Mouse (Mus musculus): ENCODE data around the gene Scyl2.
A peak's percentile ranks its signal among the peaks of the same experiment; 100 is the strongest.
"Not testable (repeated sequence)": the region's sequence is repeated elsewhere in the genome, so short reads cannot be mapped to it uniquely, and the experiment has no call there.

The Scyl2 gene

DNA sequence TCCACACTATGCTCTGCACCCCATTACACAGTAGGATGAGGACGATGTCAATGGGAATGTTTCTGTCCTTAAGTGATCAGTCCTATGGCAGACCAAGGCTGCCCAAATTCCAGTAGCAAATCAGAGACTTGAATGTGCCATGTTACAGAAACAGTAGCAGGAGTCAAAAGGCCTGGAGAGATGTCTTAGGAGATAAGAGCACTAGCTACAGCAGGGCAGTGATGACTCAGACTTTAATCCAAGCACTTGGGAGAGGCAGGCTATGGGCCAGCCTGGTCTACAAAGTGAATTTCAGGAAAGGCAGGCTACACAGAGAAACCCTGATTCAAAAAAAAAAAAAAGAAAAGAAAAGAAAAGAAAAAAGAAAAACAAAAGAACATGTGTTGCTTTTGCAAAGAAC lies 6.6 kb downstream of the Scyl2 start:
- no peak for DNase-seq (ENCODE audit: low spot score in 2 of 2)

DNA sequence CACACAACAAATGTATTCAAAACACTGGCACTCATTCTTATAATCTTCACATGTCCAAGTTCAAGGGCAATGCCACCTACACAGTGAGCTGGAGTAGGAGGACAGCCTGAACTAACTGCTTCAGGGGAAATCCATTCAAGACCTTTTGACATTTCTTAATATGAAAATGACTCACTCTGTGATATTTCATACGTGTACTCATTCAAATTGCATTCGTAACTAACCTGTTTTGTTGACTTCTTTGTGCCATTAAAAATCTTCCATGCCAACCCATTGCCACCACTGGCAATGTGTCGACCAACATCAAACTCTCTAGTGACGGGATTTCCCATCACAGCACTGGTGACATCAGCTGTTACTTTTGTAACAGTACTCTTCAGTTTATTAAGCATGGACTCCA lies 8.0 kb downstream of the Scyl2 start:
- no peak for DNase-seq (ENCODE audit: low spot score in 2 of 2)

DNA sequence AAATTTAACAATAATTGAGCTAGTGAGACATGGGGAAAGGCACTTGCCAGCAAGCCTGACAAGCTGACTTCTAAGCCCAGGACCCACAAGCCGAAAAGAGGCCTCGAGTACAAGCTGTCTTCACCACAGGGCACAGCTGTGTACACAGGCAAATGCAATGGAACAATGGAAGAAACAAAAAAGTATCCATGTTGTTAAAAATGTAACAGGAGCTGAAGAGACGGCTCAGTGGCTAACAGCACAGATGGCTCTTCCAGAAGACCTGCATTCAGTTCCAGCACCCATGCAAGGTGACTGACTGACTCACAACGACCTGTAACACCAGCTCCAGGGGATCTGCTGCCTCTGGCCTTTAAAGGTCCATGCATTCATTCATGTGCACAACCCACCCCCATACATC lies 9.5 kb downstream of the Scyl2 start:
- DNase-seq (ENCODE audit: low spot score in 2 of 2): no peak

DNA sequence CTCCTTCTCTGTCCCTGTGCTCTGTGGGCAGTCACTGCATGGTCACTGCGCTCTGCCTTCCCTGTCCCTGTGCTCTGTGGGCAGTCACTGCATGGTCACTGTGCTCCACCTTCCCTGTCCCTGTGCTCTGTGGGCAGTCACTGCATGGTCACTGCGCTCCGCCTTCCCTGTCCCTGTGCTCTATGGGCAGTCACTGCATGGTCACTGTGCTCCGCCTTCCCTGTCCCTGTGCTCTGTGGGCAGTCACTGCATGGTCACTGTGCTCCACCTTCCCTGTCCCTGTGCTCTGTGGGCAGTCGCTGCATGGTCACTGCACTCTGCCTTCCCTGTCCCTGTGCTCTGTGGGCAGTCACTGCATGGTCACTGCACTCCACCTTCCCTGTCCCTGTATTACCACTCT lies 15.7 kb downstream of the Scyl2 start:
- not testable (repeated sequence) for DNase-seq (ENCODE audit: low spot score in 2 of 2)

DNA sequence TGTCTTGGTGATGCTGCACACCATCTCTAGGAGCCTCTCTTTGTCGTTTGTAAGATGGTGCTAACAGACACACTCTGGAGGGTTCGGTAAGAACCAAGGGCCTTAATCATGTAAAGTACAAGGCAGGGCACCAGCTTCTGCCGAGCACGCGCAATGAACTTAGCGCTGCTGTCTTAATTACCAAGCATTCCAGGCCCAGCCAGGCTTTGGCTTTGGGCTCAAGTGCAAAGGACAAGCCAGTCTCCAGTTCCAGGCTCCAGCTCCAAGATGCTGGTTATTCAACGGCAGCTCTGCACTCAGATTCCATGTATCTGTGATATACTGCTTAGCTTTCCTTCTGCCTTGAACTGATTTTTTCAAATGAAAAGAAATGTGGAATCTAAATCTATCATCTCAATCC lies 18.5 kb downstream of the Scyl2 start:
- DNase-seq (ENCODE audit: low spot score in 2 of 2): no peak

DNA sequence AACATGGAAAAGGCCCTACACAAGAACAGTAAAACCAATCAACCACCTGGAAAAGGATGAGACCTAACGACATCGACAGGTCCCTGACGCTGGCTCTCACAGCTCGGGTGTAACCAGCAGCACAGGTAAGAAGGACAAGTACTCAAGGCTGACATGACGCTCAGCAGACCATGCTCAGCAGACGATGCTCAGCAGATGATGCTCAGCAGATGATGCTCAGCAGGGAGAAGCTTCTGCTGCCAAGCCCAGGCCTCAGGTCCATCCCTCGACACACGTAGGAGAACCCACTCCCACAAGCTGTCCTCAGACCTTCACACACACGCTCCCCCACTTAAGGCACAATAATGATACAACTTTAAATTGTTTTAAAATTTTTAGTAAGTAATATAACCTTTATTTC lies 20.4 kb downstream of the Scyl2 start:
- DNase-seq (ENCODE audit: low spot score in 2 of 2): no peak

DNA sequence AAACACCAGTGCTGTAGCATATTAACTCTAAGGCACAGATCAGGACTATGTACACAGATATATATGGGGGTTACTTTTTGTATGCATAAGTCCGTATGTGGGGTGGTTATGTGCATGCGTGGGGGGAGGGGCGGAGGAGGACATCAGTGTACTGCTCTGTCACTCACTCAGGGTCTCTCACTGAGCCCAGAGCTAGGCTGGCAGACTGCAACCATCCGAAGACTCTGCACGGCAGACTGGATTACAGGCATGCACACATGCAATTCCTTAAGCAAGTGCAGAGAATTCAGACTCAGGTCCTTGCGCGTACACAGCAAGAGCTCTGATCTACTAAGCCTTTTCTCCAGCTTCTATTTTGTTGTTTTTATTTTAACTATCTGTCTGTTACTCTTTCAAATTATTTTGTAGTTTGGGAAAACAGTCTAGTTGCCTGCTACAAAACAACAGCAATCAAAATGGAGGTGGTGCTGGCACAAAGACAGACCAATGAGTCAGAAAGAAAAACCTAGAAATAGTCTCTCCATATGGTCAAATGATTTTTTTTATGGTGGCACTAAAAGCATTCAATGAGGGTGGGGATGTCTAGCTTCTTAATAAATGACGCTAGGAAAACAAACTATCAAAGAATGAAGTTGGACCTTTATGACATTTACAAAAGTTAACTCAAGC lies 21.0 kb downstream of the Scyl2 start:
- DNase-seq (ENCODE audit: low spot score in 2 of 2): no peak

DNA sequence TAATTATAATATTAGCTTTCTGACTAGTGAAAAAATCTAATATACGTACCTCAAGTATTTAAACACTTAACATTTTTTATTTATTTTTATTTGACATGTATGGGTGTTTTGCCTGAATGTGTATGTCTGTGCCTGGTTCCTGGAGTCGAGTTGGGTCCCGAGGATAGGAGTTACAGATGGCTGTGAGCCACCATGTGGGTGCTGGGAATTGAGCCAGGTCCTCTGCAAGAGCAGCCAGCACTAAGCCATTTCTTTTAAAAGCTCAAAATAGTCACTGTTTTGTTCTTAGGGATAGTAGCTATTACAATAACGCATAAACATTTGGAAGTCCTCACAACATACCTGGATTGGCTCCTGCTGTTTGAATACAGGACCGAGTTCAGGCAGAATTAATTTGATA lies 29.7 kb downstream of the Scyl2 start:
- peak in 1 of 2 experiments; percentile 52 for DNase-seq (ENCODE audit: low spot score in 2 of 2)

DNA sequence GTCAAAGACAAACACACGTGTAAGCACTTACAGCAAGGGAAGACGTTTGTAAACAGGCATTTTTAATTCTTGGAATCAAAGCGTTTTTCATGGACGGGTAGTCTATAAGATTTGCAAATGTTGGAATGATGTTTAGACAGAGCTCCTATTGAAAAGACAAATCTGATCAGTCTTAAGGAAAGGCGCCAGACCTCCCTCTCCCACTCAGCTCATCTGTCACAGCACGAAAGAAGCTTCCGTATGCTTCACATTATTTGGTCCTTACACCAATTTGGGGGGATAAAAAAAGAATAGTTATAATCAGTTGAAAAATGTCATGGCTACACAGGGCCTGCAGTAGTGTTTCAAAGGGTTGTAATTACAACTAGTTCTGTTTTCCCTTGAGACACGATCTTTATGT lies 33.2 kb downstream of the Scyl2 start:
- no peak for DNase-seq (ENCODE audit: low spot score in 2 of 2)

DNA sequence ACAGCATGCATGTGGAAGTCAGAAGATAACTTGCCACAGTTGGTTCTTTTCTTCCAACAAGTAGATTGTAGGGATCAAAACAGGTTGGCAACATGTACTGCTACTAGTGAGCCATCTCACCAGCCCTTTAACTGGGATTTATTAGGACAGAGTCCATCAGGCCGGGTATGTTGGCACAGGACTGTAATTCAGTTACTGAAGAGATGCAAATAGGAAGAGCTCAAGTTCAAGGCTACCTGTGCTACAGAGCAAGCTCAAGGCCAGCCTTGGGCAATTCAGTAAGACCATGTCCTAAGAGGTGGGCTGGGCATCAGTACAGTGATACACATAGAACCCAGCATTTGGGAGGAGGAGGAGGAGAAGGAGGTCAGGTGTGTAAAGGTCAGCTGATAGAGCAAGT lies 34.4 kb downstream of the Scyl2 start:
- DNase-seq (ENCODE audit: low spot score in 2 of 2): no peak

DNA sequence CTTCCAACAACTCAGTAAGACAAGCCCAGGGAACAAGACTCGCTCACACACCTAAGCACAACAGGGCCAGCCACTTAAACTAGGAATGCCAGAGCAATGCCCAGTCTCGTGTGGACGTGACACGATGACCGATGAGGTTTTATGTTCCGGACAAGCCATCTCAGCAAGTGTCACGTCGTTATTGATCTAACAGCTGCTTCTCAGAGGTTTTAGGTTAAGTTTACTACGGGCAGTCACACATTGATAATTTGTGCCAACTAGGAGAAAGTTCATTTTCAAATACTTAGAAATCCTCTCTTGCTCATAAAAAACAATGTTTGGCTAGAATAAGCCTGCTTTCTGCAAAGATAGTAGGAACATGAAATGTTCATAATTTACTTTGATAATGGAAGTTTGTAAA lies 39.2 kb downstream of the Scyl2 start:
- no peak for DNase-seq (ENCODE audit: low spot score in 2 of 2)

DNA sequence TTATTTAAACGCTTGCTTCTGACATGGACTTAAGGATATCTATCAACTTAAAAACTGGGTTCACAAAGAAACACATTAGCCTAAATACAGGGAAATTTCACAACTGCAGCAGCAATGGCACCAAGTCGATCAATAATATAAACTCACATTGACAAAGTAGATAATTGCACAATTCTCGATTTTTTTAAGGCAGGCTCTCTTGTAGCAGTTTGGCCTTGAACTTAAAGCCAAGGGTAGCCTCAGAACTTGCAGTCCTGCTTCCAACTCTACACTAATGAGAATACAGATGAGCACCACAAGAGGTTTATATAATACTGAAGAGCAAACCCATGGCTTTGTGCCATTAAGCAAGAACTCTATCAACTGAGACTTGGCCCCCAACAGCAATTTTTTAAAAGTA lies 49.1 kb downstream of the Scyl2 start:
- no peak for DNase-seq (ENCODE audit: low spot score in 2 of 2)

DNA sequence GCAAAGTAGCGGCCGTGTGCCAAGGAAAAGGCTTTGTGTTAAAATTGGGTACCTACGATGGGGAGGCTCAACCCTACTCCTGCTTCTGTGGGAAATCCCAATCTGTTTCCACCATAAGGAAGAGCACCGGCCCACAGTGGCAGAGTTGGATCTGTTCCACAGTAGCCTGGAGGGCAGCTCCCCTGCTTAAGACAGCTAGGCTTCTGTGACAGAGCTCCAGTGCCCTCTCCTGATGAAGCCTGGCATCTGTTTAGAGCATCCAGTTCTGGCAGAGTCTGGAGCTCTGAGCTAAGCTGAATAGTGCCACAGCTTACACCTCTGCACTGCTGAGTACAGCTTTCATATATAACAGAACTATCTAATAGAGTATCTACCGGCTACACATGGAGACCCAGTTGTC lies 51.1 kb downstream of the Scyl2 start:
- peak; percentile 34 to 45 for DNase-seq (ENCODE audit: low spot score in 2 of 2)

DNA sequence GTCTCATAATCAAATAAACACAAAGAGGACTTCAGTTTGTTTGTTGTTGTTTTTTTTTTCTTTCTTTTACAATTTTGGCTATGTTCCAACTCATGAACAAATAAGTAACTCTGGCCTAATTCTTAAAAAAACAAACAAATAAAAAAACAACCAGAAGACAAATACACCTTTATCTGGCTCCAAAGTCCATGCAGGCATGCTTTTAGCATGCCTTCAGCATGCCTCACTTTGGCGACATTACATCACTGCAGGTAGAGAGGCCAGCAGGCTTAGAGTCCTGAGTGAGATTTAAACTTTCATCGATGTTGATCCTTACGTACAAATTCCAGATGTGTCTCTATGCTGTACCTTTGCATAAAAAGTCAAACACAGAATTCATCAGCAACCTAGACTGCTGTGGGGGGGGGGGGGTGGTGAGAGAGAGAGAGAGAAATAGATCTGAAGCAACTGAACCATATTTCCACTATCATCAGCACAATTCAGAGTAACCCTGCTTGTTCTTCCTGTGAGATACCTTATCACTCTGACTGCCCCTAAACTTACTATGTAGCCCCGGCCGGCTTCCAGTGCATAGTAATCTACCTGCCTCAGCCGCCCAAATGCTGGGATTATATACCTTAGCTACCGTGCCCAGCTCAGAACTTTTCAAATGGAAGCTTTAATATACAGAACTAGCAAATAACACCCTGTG lies 52.2 kb downstream of the Scyl2 start:
- no peak for DNase-seq (ENCODE audit: low spot score in 2 of 2)

DNA sequence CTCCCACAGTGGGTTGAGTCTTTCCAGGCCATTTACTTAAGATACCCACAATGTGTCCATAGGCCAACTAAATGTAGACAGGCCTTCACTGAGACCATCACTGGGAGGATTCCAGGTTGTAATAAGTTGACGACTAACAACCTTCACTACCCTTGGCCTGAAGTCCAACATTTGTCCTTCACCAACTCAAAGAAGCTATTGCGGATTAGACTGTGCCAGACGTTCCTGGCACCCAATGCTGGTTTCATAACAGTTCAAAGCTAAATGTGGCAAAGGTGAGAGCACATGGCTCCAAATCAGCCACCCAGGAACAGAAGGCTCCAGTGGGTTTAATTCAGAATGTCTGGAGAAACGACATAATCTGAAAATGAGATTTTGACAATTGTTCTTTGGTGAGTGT lies 53.0 kb downstream of the Scyl2 start:
- no peak for DNase-seq (ENCODE audit: low spot score in 2 of 2)

DNA sequence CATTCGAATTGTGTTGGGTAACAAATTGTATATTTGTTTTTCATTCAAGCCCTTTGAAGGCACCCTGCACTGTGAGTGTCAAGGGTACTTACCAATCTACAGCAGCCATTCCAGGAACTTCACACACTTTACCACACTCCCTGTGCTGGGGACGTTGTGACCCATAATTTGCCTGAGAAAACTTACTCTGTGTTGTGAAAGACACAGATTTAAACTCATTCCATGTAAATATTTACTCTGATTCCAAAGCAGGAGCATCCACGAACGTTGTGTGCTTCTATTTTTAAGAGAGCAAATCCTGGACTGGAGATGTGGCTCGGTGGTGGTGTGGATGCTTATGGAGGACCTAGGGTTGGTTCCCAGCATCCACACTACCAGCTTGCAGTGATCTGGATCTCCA lies 54.3 kb downstream of the Scyl2 start:
- no peak for DNase-seq (ENCODE audit: low spot score in 2 of 2)

DNA sequence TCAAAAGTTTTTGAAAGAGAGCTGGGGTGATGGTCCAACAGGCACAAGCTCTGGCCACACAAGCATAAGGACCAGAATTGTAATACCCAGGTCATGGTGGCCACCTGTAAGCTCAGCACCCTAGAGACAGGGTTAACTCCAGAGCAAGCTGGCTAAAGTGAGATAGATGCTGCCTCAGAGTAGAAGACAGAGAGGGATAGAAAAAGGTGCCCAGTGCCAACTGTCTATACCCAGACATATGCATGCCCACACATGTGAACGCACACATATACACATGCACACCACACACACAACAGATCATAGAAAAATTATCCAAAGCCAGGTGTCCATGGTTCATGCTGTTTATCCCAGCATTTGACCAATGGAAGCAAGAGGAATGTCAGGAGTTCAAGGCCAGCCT lies 55.5 kb downstream of the Scyl2 start:
- no peak for DNase-seq (ENCODE audit: low spot score in 2 of 2)

DNA sequence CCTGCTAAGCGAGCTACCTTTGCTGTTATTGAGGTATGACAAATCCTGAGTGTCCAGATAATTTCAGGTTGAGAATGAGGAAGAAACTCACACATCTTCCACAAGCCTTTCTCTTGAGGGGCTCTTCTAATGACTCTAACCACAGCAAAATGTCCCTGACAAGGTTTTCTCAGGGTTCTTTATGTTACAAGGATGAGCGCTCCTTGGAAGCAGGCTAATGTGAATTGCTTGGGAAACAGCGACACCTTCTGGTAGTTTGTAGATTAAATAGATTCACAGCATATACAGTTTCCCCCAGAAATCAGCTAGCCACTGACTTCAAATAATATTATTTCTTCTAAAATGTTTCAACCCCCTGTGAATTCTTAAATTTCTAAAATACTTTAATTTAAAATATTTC lies 56.0 kb downstream of the Scyl2 start:
- DNase-seq (ENCODE audit: low spot score in 2 of 2): peak; percentile 16 to 65

DNA sequence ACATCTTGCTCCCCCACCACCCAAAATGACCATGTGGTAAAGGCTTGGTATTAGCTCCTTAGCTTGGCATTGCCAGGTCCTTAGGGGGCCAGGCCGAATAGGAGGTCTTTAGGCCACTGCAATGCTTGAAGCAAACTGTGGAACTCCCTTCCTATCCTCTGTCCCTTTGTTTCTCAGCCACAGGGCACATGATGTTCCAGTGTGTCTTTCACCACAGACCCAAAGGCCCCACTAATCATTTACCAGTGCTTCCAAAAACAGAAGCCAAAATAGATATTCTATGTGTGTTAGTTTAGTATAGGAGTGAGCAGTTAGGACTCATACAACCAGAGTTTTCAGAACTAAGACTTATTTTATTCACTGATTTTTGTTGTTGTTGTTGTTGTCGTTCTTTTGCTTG lies 59.4 kb downstream of the Scyl2 start:
- no peak for DNase-seq (ENCODE audit: low spot score in 2 of 2)

DNA sequence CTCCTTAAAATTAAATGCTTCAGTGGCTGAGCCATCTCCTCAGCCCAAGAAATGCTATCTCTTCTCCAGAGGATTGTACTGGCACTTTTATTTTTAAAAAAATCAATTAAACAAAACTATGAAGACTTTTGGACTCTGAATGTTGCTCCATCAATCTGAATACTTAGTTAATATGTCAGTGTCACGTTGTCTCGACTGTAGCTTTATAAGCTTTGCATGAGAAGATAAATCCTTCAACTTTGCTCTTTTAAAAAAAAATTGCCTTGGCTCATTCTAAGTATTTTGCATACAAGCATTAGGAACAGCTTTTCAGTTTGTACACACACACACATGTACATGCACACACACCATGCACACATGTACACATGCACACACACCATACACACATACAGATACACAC lies 61.9 kb downstream of the Scyl2 start:
- DNase-seq (ENCODE audit: low spot score in 2 of 2): no peak

DNA sequence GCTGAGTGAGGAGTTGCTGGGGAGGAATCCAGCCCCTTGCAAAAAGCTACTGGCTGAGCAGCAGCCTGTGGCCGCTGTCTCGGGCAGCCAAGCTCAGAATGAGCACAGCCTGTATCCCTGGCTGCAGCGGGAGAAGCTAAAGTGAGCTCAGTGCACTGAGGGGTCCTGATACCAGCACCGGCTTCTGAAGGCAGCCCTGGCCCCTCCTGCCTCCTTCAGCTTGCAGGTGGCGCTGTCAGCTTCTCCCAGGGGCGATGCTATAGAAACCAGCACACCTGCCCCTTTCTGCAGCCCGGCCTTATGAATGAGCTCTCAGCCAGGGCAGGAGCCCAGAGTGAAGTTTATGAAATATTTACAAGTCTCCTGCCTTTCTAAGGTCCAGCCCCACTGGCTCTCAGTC lies 65.0 kb downstream of the Scyl2 start, which contains the start of gene Slc17a8:
Gene Slc17a8, minus strand, starts transcription at position 125 of the 400 bp plus-strand sequence.
- DNase-seq (ENCODE audit: low spot score in 2 of 2): no peak

DNA sequence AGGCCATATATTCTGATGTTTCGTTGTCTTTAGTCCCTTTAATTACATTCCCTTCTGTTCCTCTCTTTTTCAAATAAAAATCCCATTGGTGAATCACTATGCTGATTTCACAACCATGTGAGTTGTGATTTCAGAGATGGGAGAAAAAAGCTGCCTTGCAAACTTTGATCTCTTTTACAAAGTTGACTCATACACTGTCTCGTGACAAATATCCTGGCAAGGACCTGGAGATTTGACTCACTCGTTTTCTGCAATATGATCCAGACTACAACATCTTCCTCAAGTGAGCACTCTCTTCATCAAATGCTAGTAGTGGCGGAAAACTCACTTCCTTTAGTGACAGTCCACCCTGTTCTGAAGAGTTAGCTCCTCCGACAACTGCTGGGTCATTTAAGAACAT lies 86.8 kb downstream of the Scyl2 start:
- no peak for DNase-seq (ENCODE audit: low spot score in 2 of 2)

DNA sequence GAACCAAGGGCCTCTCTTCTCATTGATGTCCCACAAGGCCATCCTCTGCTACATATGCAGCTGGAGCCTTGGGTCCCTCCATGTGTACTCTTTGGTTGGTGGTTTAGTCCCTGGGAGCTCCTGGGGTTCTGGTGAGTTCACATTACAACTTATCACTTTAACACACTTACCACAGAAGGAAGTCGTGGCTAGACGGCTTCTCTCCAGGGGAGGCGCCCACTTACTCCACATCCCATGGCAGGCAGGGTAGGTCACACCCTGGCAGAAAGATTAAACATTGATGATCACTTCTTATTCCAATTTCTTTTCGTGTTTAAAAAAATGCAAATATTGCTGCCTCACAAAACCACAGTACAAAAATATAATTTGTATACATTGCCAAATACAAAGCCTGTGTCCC lies 88.8 kb downstream of the Scyl2 start:
- no peak for DNase-seq (ENCODE audit: low spot score in 2 of 2)

DNA sequence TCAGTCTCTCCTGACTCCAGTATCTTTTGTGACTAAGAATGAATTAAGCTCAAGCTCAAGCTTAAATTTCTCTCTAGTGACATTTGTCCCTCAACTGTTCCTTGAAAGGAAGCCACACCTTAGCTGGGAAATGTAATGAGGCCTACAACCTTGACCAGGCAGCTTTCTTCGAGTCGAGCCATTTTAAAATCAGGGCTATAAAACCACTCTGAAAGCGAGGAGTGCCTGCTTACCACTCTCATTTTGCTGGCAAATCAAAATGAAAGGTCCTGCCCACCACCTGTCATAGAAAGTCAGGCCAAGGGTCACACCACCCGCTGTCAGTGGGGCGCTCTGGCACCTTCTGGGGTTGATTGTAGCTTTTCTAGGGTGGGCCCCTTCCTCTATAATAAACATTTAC lies 90.2 kb downstream of the Scyl2 start:
- DNase-seq (ENCODE audit: low spot score in 2 of 2): no peak
